Mouse (Mus musculus) small intestine, adult 2 months (tissue): ENCODE results near the gene Alox5. TPM values are rescaled to one million over a fixed set of nuclear protein-coding genes. Genes with fewer than 3 reads are reported as not detected.

Source experiments
- H3K27ac ChIP-seq: fragments of 200-500 bp; 2 replicates; pipeline ENCODE4 v1.5.1; 2012; ENCODE audit warnings: low read depth, low read length, control low read depth, inconsistent platforms; ENCODE audit not compliant: insufficient read depth
- H3K27me3 ChIP-seq: fragments of 200-500 bp; 2 replicates; pipeline ENCODE4 v1.6.1; 2012; ENCODE audit warnings: mild to moderate bottlenecking, moderate library complexity, low read length, inconsistent platforms; ENCODE audit not compliant: control insufficient read depth, insufficient read depth
- H3K36me3 ChIP-seq: fragments of 200-500 bp; 2 replicates; pipeline ENCODE4 v1.6.1; 2012; ENCODE audit warnings: mild to moderate bottlenecking, low read length, control low read depth, inconsistent platforms; ENCODE audit not compliant: control insufficient read depth, insufficient read depth
- H3K4me1 ChIP-seq: fragments of 200-500 bp; 2 replicates; pipeline ENCODE4 v1.6.1; 2012; ENCODE audit warnings: low read length, inconsistent platforms, mixed read lengths; ENCODE audit not compliant: control insufficient read depth, insufficient read depth, insufficient read length
- H3K4me3 ChIP-seq: fragments of 200-500 bp; 2 replicates; pipeline ENCODE4 v1.5.1; 2012; ENCODE audit warnings: low read depth, mild to moderate bottlenecking, control low read depth, inconsistent platforms, low read length, moderate library complexity
- CTCF ChIP-seq: fragments of 200-500 bp; IDR thresholded peaks from 2 replicates; pipeline ENCODE4 v1.5.1; 2012; ENCODE audit warnings: low read depth, mild to moderate bottlenecking, control low read depth, inconsistent platforms, low read length, moderate library complexity, mixed read lengths; ENCODE audit not compliant: insufficient replicate concordance, insufficient read length; ENCODE audit errors: extremely low read depth
- POLR2A ChIP-seq: fragments of 200-500 bp; IDR thresholded peaks from 2 replicates; pipeline ENCODE4 v1.6.1; 2012; ENCODE audit warnings: low read depth, mild to moderate bottlenecking, control low read depth, inconsistent platforms, low read length, moderate library complexity
- WGBS: fragments of 180-500 bp; shearing (Covaris S2); methylation state at CpG from one replicate; pipeline ENCODE4 v1.1.7; 2018; 5-methylcytosine and 5-hydroxymethylcytosine counted together
- polyA plus RNA-seq: library from polyadenylated mRNA; depleted of rRNA; stranded (reverse); fragments of >200 nt; gene quantifications from 2 replicates; pipeline ENCODE4 v1.2.3, GENCODE M21; 2012

The Alox5 gene
- polyA plus RNA-seq, 1 experiment = 3.6 TPM

DNA sequence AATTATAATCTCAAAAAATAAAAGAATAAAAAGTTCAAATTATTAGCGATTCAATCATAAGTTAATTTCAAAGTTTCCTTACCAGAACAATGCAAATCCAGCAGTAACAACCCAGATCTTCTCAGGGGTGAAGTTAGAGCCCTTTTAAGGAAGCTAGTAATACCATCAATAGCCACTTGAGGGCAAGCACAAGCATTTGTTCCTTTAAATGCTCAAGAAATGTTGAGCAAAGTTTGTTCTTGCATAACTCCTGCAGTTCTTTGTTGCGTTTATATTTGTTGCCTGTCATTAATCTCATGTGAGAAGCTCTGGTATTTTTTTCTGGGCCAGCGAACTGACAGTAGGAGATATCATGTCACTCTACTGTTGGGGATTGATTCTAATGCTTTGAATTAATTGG, 7.1 kb upstream of the Alox5 start:
- Histone ChIP-seq H3K27me3 (no peaks in the 10 kb centered on the region), H3K4me1 (no peaks in the 10 kb centered on the region), H3K27ac (no peak overlapping the region), H3K4me3 (no peak overlapping the region), H3K36me3 (no peaks in the 10 kb centered on the region)
- TF ChIP-seq POLR2A = no peak
- no peak for TF ChIP-seq CTCF
- 21% methylated on average over 3 of the region's 3 CpGs for WGBS

DNA sequence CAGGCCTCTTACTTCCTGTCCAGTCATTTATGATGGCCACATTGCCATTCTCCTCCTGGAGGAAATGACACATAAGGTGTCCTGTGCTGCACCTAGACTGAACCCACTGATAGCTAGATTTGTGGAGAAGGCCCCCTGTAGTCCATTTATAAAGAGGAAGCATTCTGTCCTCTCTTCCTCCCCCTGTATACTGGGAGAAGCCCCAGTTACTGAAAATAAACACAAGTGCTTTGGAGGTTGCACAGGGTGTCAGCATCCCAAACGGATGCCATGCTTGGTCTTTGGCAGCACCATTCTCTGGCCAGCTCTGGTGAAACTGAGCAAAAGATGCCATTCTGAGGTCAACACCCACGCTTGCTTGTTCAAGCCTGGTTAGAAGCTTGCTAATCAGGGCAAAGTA, 1.7 kb downstream of the Alox5 start:
- no peak for TF ChIP-seq CTCF
- TF ChIP-seq POLR2A = no peak
- H3K27ac ChIP-seq = peak overlapping the region; percentile 12; the same call in 1 of the 2 replicates

DNA sequence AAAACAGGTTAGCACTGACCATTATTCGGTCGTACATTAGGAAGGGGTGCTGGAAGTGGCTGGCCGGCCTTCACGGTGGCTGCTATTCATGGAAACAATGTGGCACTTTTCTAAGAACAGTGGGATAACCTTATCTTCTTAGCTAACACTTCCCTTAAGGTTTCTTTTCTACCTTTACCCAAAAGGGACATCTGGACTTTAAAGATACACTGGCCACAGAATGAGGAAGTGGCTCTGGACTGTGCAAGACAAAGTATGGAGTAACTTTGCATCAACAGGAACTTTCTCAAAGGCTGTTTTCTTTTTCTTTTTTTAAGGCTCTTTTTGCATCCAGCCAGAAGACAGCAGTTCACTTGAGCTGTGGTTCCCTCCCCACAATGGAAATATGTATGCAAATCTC, 2.2 kb downstream of the Alox5 start:
- 64% methylated on average over 4 of the region's 4 CpGs for WGBS

More for the DNA sequence above, 1.7 kb downstream of the Alox5 start:
- Histone ChIP-seq H3K4me1 (peaks cover 4% of the 10 kb centered on the region), H3K4me3 (no peak overlapping the region), H3K36me3 (no peaks in the 10 kb centered on the region), H3K27me3 (0 out of 2 replicates have a peak, but pooled peaks cover 7% of the 10 kb centered on the region)
- WGBS = 61% methylated on average over 2 of the region's 2 CpGs

DNA sequence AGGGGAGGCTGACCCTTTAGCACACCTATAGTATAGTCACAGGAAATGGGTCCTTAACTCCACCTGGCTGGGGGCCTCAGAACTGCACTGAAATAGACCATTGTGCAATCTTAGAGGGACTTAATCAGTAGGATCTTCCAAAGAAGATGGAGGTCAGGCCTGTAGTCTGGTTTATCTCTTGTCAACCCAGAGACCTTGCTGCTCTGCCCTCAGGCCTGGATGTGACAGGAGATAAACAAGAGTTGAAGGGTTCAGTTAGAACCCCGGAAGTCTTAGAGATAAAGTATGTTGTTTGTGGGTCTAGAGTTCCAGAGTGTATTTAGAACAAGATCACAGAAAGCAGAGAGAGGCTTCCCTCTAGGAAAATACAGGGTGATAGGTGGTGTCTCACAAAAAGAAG, 4.5 kb downstream of the Alox5 start:
- Histone ChIP-seq H3K4me1 (peaks cover 4% of the 10 kb centered on the region), H3K27ac (no peak overlapping the region), H3K27me3 (0 out of 2 replicates have a peak, but pooled peaks cover 7% of the 10 kb centered on the region), H3K4me3 (no peak overlapping the region), H3K36me3 (no peaks in the 10 kb centered on the region)
- 50% methylated on average over 1 of the region's 1 CpGs for whole genome bisulfite sequencing
- no peak for TF ChIP-seq CTCF
- TF ChIP-seq POLR2A = no peak

More for the DNA sequence above, 2.2 kb downstream of the Alox5 start:
- 0 out of 2 replicates have a peak, but pooled peaks cover 7% of the 10 kb centered on the region for H3K27me3 ChIP-seq
- no peaks in the 10 kb centered on the region for H3K36me3 ChIP-seq
- no peak overlapping the region for H3K27ac ChIP-seq
- peaks cover 4% of the 10 kb centered on the region for H3K4me1 ChIP-seq
- no peak for TF ChIP-seq POLR2A
- no peak for TF ChIP-seq CTCF
- no peak overlapping the region for H3K4me3 ChIP-seq

DNA sequence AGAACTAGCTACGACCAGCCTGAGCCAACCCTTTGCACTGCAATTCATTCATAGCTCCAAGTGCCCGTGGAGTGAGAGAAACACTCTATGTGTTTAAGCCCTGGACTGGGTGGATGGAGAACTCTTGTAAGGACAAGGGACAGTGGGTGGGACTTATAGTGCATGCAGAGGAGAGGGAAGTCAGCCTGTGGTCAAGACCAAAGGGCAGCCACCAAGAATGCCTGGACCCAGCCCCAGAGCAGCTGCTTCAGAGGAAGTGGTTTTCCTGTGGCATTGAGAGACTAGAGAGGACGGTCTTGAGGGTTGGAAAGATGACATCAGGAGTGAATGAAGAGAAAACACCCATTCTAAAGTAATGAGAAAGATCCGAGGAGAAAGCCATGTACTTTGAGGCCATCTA, 5.2 kb downstream of the Alox5 start:
- 58% methylated on average over 4 of the region's 4 CpGs for WGBS
- Histone ChIP-seq H3K27ac (no peak overlapping the region), H3K27me3 (0 out of 2 replicates have a peak, but pooled peaks cover 7% of the 10 kb centered on the region), H3K36me3 (no peaks in the 10 kb centered on the region), H3K4me3 (no peak overlapping the region), H3K4me1 (peaks cover 3% of the 10 kb centered on the region)
- TF ChIP-seq CTCF (no peak), POLR2A (no peak)

DNA sequence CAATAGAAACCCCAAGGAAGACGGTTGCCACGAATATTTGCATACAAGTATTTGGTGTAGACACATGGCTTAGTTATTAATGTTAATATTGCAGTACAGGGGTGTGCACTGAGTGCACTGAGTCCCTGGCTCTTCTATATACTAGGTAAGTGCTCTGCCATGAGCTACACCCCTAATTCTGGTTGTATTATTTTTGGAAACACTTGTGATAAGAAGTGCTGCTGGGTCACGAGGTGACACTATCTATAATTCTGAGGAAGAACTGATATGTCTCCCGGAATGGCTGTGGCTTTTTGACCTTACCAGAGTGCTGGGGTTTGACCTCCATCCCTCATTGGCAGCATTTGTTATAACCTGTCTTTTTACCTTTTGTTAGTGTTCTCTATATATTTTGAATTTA, 20.1 kb downstream of the Alox5 start:
- H3K4me1 ChIP-seq = no peaks in the 10 kb centered on the region
- no peaks in the 10 kb centered on the region for H3K27me3 ChIP-seq
- WGBS = 42% methylated on average over 4 of the region's 4 CpGs
- TF ChIP-seq CTCF (no peak), POLR2A (no peak)
- H3K36me3 ChIP-seq = no peaks in the 10 kb centered on the region
- H3K4me3 ChIP-seq = no peak overlapping the region
- H3K27ac ChIP-seq = no peak overlapping the region

DNA sequence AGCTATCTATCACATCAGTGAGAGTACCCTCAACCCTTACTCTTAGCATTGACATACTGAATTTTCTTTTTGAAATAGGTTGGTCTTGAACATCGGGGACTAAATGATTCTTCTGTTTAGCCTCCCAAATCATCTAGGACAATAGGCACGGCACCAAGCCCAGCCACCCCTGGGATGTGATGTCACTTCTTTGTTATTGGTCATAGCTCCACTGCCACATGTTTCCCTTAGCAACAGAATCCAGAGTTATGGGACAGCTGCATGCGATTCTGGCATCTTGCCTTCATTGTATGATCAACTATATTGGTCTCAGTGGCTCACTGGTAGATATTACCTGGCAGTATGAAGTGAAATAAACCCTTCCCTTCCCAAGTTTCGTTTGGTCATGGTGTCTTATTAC, 20.5 kb downstream of the Alox5 start:
- Histone ChIP-seq H3K27me3 (no peaks in the 10 kb centered on the region), H3K36me3 (no peaks in the 10 kb centered on the region), H3K4me1 (no peaks in the 10 kb centered on the region), H3K4me3 (no peak overlapping the region), H3K27ac (no peak overlapping the region)
- TF ChIP-seq POLR2A (no peak), CTCF (no peak)
- WGBS = 66% methylated on average over 4 of the region's 4 CpGs

DNA sequence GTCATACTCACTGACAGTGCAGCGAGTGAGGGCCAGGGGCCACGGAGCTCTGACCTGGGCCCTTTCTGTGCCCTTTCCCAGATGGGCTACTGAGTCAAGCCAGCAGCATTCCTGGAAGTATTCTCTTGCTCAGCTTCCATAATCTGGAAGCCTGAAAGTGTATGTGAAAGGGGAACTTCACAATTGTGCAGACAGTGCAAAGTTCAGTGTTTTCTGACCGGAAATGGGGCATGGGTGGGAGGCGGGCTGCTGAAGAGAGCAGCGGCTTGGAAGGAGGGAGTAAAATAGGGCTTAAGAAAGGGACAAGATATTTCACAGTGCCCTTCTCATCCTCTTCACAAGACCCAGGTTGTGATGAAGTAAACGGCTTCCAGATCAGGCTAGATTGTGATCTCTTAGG, 21.4 kb downstream of the Alox5 start:
- Histone ChIP-seq H3K36me3 (no peaks in the 10 kb centered on the region), H3K4me3 (no peak overlapping the region), H3K27me3 (no peaks in the 10 kb centered on the region), H3K27ac (no peak overlapping the region), H3K4me1 (no peaks in the 10 kb centered on the region)
- 62% methylated on average over 6 of the region's 6 CpGs for WGBS
- TF ChIP-seq POLR2A (no peak), CTCF (no peak)
